Mouse (Mus musculus): Measurements from ENCODE around the gene Rcn3. TPM values are rescaled to one million over a fixed set of nuclear protein-coding genes. Genes with fewer than 3 reads are reported as not detected.
"Not testable (repeated sequence)": the region's sequence is repeated elsewhere in the genome, so short reads cannot be mapped to it uniquely, and the experiment has no call there.

Gene Rcn3
- polyA plus RNA-seq, 1 experiment from 2014 or later, result 262 TPM

GRCm38 (mm10) chr7:45126844-45127699 is 35.1 kb upstream of the Rcn3 start:
- ATAC-seq (ENCODE audit: insufficient number of reproducible peaks, insufficient read depth, low FRiP score, low read depth), result no peak
- peak overlapping the region; percentile 84 to 91 for H3K27ac ChIP-seq (replicated peaks in 1 of 2; ENCODE audit: control insufficient read depth in 1 of 2, insufficient read depth in 1 of 2, low read depth in 2 of 2, low read length in 2 of 2)
- H3K4me3 ChIP-seq (ENCODE audit: control insufficient read depth in 1 of 2, insufficient read depth in 1 of 2, low read depth in 1 of 2, low read length in 2 of 2), result peak overlapping the region; percentile 65 to 93
- H3K4me2 ChIP-seq (ENCODE audit: low read length), result peak overlapping the region; percentile 92
- H3K9ac ChIP-seq (ENCODE audit: low read length), result peak overlapping the region; percentile 99
- WGBS, result 23% methylated on average over 21 of the region's 21 CpGs
- no peaks in the 10 kb centered on the region for H3K27me3 ChIP-seq (ENCODE audit: control insufficient read depth, insufficient read depth, low read length)
- peaks cover 42% of the 10 kb centered on the region for H3K36me3 ChIP-seq (ENCODE audit: control insufficient read depth, insufficient read depth, low read length)
- peaks cover 24 to 37% of the 10 kb centered on the region in 2 experiments for H3K4me1 ChIP-seq (ENCODE audit: control insufficient read depth in 2 of 2, insufficient read depth in 2 of 2, low read length in 2 of 2)
- H3K9me3 ChIP-seq (ENCODE audit: control insufficient read depth, low read length), result no peaks in the 10 kb centered on the region

GRCm38 (mm10) chr7:45126147-45126843 is 34.3 kb upstream of the Rcn3 start:
- H3K9me3 ChIP-seq (ENCODE audit: control insufficient read depth, low read length), result no peaks in the 10 kb centered on the region
- peak overlapping the region; percentile 92 for H3K4me2 ChIP-seq (ENCODE audit: low read length)
- peaks cover 49% of the 10 kb centered on the region for H3K36me3 ChIP-seq (ENCODE audit: control insufficient read depth, insufficient read depth, low read length)
- H3K4me3 ChIP-seq (ENCODE audit: control insufficient read depth in 1 of 2, insufficient read depth in 1 of 2, low read depth in 1 of 2, low read length in 2 of 2), result peak overlapping the region; percentile 65 to 93
- H3K4me1 ChIP-seq (ENCODE audit: control insufficient read depth in 2 of 2, insufficient read depth in 2 of 2, low read length in 2 of 2), result peaks cover 24 to 40% of the 10 kb centered on the region in 2 experiments
- no peak for ATAC-seq (ENCODE audit: insufficient number of reproducible peaks, insufficient read depth, low FRiP score, low read depth)
- H3K9ac ChIP-seq (ENCODE audit: low read length), result peak overlapping the region; percentile 99
- H3K27me3 ChIP-seq (ENCODE audit: control insufficient read depth, insufficient read depth, low read length), result no peaks in the 10 kb centered on the region
- H3K27ac ChIP-seq (replicated peaks in 1 of 2; ENCODE audit: control insufficient read depth in 1 of 2, insufficient read depth in 1 of 2, low read depth in 2 of 2, low read length in 2 of 2), result peak overlapping the region; percentile 84 to 91; a peak in 3 of 4 replicates
- whole genome bisulfite sequencing, result 74% methylated on average over 17 of the region's 17 CpGs

GRCm38 (mm10) chr7:45125649-45126048 is 33.6 kb upstream of the Rcn3 start:
- H3K4me3 ChIP-seq (ENCODE audit: control insufficient read depth in 1 of 2, insufficient read depth in 1 of 2, low read depth in 1 of 2, low read length in 2 of 2); ATAC-seq (ENCODE audit: insufficient number of reproducible peaks, insufficient read depth, low FRiP score, low read depth); H3K9me3 ChIP-seq (ENCODE audit: control insufficient read depth, low read length); H3K9ac ChIP-seq (ENCODE audit: low read length); H3K27me3 ChIP-seq (ENCODE audit: control insufficient read depth, insufficient read depth, low read length); H3K4me2 ChIP-seq (ENCODE audit: low read length): not testable (repeated sequence)
- peaks cover 24 to 40% of the 10 kb centered on the region in 2 experiments for H3K4me1 ChIP-seq (ENCODE audit: control insufficient read depth in 2 of 2, insufficient read depth in 2 of 2, low read length in 2 of 2)
- H3K27ac ChIP-seq (replicated peaks in 1 of 2; ENCODE audit: control insufficient read depth in 1 of 2, insufficient read depth in 1 of 2, low read depth in 2 of 2, low read length in 2 of 2), result peak overlapping the region in 1 of 2 experiments; percentile 77; a peak in 1 of 4 replicates
- 70% methylated on average over 5 of the region's 5 CpGs for WGBS
- peaks cover 56% of the 10 kb centered on the region for H3K36me3 ChIP-seq (ENCODE audit: control insufficient read depth, insufficient read depth, low read length)

DNA sequence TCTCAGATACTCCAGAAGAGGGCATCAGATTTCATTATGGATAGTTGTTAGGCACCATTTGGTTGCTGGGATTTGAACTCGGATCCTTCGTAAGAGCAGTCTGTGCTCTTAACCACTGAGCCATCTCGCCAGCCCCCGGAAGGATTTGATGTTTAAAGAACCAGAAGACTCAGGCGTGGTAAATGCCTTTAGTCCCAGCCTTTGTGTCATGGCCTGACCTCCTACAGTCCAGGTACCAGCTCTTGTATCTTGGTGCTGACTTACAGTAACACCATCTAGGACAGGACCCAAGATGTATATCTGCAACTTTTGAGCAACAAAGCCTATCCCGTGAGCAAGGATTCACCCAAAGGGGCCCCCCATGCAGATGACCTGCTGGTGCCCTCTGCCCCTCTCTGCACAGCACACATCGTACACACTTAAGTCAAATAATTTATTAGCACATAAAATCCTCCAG is 33.2 kb upstream of the Rcn3 start:
- Histone ChIP-seq H3K9ac (ENCODE audit: low read length) (no peak overlapping the region), H3K4me3 (ENCODE audit: control insufficient read depth in 1 of 2, insufficient read depth in 1 of 2, low read depth in 1 of 2, low read length in 2 of 2) (no peak overlapping the region), H3K27ac (replicated peaks in 1 of 2; ENCODE audit: control insufficient read depth in 1 of 2, insufficient read depth in 1 of 2, low read depth in 2 of 2, low read length in 2 of 2) (peak overlapping the region; percentile 5 to 77; a peak in 1 of 4 replicates), H3K36me3 (ENCODE audit: control insufficient read depth, insufficient read depth, low read length) (peaks cover 60% of the 10 kb centered on the region), H3K9me3 (ENCODE audit: control insufficient read depth, low read length) (no peaks in the 10 kb centered on the region), H3K4me2 (ENCODE audit: low read length) (peak overlapping the region; percentile 47), H3K4me1 (ENCODE audit: control insufficient read depth in 2 of 2, insufficient read depth in 2 of 2, low read length in 2 of 2) (peaks cover 24 to 40% of the 10 kb centered on the region in 2 experiments), H3K27me3 (ENCODE audit: control insufficient read depth, insufficient read depth, low read length) (no peaks in the 10 kb centered on the region)
- ATAC-seq (ENCODE audit: insufficient number of reproducible peaks, insufficient read depth, low FRiP score, low read depth), result no peak
- 29% methylated on average over 7 of the region's 7 CpGs for WGBS

- H3K36me3 ChIP-seq (ENCODE audit: control insufficient read depth, insufficient read depth, low read length), result peaks cover 67% of the 10 kb centered on the region
Measured at GRCm38 (mm10) chr7:45124224-45125143, 32.5 kb upstream of the Rcn3 start, which contains the start of gene Rps11. TSS of gene Rps11 (minus strand) at chr7:45124439.

GRCm38 (mm10) chr7:45123186-45123570 is 31.2 kb upstream of the Rcn3 start:
- Histone ChIP-seq H3K9ac (ENCODE audit: low read length) (peak overlapping the region; percentile 99), H3K36me3 (ENCODE audit: control insufficient read depth, insufficient read depth, low read length) (peaks cover 78% of the 10 kb centered on the region), H3K27ac (replicated peaks in 1 of 2; ENCODE audit: control insufficient read depth in 1 of 2, insufficient read depth in 1 of 2, low read depth in 2 of 2, low read length in 2 of 2) (peak overlapping the region; percentile 81 to 85; a peak in 3 of 4 replicates), H3K27me3 (ENCODE audit: control insufficient read depth, insufficient read depth, low read length) (no peaks in the 10 kb centered on the region), H3K4me2 (ENCODE audit: low read length) (peak overlapping the region; percentile 71), H3K9me3 (ENCODE audit: control insufficient read depth, low read length) (no peaks in the 10 kb centered on the region), H3K4me3 (ENCODE audit: control insufficient read depth in 1 of 2, insufficient read depth in 1 of 2, low read depth in 1 of 2, low read length in 2 of 2) (peak overlapping the region; percentile 81 to 89), H3K4me1 (ENCODE audit: control insufficient read depth in 2 of 2, insufficient read depth in 2 of 2, low read length in 2 of 2) (peaks cover 19 to 33% of the 10 kb centered on the region in 2 experiments)
- ATAC-seq (ENCODE audit: insufficient number of reproducible peaks, insufficient read depth, low FRiP score, low read depth), result no peak
- WGBS, result 21% methylated on average over 12 of the region's 12 CpGs

More at GRCm38 (mm10) chr7:45124224-45125143, 32.5 kb upstream of the Rcn3 start, which contains the start of gene Rps11:
- WGBS, result under 1% methylated on average over 59 of the region's 59 CpGs
- peak within 1 kb of the TSS; percentile 71 for H3K4me2 ChIP-seq (ENCODE audit: low read length)
- no peaks in the 10 kb centered on the region for H3K27me3 ChIP-seq (ENCODE audit: control insufficient read depth, insufficient read depth, low read length)
- ATAC-seq (ENCODE audit: insufficient number of reproducible peaks, insufficient read depth, low FRiP score, low read depth), result peak; percentile 81
- peak within 1 kb of the TSS; percentile 85 to 90 for H3K27ac ChIP-seq (replicated peaks in 1 of 2; ENCODE audit: control insufficient read depth in 1 of 2, insufficient read depth in 1 of 2, low read depth in 2 of 2, low read length in 2 of 2)
- H3K4me1 ChIP-seq (ENCODE audit: control insufficient read depth in 2 of 2, insufficient read depth in 2 of 2, low read length in 2 of 2), result peaks cover 20 to 36% of the 10 kb centered on the region in 2 experiments
- peak within 1 kb of the TSS; percentile 81 to 89 for H3K4me3 ChIP-seq (ENCODE audit: control insufficient read depth in 1 of 2, insufficient read depth in 1 of 2, low read depth in 1 of 2, low read length in 2 of 2)
- H3K9me3 ChIP-seq (ENCODE audit: control insufficient read depth, low read length), result no peaks in the 10 kb centered on the region
- peak within 1 kb of the TSS; percentile 99 for H3K9ac ChIP-seq (ENCODE audit: low read length)

All from heart, embryonic 14.5 days (tissue).